Mouse (Mus musculus): ENCODE measurements at regions not wholly inside any gene's neighbourhood (a gene's known extent, or its start where the extent isn't known, plus 50 kb on each side); places are given as distances from the start of the nearest gene placed in this dataset.

DNA sequence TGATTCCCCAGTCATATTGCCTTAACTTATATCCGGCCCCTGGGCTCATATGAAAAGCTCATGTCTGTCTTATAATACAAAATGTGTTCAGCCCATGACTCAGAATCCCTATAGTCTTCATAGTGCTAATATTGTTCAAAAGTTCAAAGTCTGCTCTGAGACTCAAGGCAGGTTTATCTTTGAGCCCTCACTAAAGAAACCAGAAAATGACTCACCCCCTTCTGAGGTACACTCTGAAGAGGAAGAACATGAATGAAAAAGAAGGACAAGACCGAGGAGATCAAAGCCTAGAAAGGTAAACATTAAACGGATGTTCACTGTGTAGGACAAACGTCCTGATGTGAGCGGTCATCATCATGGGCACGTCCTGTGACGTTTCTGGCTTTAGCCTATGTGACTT lies 145.1 kb upstream of the Id4 start:
- DNase-seq: no peak

DNA sequence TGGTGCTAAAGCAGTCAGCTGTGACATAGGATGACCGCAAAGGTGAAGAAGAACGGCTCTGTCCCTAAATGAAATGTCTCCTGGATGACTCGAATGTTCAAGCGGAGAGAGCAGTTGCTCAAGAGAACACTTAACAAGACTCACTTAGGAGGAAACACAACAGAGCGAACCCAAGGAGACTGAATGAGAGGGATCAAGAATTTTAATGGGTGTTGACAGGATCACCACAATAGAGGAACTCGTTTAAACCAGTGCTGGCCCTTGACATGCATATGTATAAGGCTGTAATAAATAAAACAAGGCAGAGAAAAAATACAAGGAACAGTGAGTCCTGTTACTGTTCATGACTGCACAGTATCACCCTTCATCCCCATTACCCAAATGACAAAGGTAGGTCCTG lies 134.4 kb upstream of the Id4 start:
- no peak for DNase-seq

- DNase-seq: peak; percentile 3
Observed at GRCm38 (mm10) chr13:48130724-48131123, 130.3 kb upstream of the Id4 start.

GRCm38 (mm10) chr13:48131681-48132080 lies 129.3 kb upstream of the Id4 start:
- no peak for DNase-seq

GRCm38 (mm10) chr13:48145976-48146375 lies 115.1 kb upstream of the Id4 start:
- no peak for DNase-seq

DNA sequence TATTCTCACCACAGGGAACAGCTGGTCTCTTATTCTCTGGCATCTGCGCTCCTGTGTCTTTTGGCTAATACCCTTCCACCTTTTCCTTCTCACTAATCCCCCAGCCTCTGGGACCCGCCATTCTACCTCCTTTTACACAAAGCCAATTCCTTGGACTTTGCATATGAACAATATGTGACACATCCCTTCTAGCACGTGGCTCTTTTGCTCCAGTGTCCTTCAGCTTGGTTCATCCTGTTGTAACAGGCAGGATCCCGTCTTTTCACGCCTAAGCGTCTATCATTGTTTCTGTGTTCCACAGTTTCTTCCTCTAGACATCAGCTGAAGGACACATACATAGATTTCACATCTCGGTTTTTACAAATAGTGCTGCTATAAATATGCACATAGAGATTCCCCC lies 114.0 kb upstream of the Id4 start:
- no peak for DNase-seq

DNA sequence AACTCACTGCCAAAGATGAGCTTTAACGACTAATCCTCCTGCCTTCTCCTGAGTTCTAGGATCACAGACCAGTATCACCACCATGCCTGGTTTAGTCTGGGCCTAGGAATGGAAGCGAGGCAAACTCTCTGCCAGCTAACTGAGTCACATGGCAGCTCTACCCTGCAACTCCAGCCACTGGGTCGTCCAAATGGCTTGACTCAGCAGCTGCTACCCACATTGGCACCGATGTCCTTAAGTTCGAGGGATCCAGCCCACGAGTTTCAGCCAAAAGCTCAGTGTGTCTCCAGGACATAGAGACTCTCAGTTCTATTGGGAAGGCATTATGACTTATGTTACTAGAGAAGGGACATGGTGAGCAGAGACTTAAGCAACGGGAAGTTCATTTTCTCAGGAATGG lies 107.8 kb upstream of the Id4 start:
- DNase-seq: no peak

DNA sequence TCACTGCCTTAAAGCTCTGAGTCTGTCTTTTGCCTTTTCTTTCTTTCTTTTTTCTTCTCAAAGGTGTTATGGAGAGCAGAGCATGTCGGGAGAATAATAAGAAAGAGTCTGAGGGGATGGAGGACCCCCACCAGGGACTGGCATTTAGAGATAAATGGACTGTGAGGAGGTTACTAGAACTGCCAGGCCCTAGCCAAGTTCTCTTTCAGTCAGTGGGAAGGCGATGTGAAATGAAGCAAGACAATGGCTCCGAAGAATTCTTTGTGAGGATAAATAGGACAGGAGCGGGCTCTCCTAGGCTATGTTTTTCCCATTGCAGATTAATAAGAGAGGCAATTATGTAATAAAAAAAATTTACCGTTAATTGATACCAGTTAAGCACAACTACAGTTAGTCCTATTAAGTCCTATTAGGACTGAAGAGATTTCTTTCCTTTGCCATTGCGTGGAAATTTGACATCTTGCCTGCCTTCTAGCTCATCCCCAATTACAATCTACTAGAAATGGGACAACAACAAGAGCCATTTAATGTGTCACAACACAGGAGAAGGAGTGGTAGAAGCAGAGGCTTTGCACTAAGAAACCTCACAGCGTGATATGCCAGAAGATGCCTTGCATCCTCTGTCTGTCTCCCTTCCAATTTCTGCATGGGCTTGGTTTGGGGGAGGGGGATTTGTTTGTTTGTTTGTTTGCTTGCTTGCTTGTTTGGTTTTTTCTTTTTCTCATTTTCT lies 107.2 kb upstream of the Id4 start:
- DNase-seq: no peak

DNA sequence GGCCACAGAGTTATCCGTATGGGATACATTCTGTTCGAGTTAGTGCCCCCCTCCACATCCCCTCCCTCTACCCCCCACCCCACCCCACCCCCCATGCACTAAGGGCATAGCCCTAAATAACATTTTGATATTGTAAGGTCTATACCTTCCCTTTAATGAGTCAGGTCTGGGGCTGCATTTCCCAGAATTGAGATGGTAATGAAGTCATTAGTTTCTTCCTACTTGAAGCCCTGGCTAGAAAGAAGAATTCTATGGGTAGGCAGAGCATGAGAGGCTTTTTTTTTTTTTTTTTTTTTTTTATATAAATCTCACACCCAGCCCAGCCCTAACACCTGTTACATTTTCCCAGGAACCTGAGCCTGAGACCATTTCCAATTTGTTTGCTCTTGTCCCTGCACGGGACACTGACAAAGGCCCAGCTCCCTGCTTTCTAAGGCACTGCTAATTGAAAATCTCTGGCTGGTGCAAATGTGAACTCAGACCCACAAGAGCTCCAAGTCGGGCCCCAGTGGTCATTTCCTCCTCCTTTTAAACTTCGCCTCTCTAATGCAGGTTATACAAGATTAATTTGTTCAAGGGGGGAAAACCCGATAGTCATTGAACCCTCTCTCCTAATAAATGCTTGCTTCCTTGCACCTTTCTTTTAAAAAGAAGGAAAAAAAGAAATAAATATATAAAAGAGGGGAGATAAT lies 106.5 kb upstream of the Id4 start:
- DNase-seq: no peak

DNA sequence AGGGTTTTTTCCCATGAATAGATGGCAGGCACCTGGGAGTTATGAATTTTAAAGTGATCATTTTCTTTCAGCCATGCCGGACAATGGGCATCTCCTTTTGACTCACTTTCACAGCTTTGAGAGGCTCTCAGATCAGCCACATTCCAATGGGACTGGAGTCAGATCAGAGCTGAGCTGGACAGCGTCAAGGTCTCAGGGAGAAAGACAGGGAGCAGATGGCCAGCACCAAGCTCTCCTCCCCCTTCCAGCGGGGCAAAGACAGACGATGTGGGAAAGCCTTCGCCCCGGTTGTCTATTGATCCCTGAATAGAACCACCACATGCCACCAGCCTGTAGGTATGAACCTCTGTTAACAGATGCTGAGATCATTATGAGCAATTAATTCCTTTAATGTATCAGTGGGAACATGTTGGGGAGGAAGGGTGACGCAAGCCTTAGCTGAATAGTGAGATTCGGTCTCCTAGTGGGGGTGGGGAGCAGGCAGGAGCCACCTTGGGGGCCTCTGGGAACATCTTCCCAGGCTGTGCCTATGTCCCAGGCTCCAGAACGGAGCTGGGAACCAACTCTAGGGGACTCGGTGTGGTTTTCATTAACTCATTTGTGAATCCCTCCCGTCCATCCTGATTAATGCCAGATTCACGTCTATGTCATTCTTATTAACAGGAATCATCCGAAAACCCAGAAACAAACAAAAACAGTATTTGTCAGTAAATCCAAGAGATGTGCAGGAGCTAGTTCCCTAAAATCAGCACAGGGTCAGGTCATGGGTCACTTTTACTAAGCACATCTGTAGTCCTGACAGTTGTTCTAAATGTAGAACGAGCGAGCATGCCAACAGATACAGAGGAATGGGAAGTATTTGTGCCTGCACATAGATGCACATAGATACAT lies 101.8 kb upstream of the Id4 start:
- no peak for DNase-seq

GRCm38 (mm10) chr13:48160161-48160560 lies 100.9 kb upstream of the Id4 start:
- DNase-seq: no peak

DNA sequence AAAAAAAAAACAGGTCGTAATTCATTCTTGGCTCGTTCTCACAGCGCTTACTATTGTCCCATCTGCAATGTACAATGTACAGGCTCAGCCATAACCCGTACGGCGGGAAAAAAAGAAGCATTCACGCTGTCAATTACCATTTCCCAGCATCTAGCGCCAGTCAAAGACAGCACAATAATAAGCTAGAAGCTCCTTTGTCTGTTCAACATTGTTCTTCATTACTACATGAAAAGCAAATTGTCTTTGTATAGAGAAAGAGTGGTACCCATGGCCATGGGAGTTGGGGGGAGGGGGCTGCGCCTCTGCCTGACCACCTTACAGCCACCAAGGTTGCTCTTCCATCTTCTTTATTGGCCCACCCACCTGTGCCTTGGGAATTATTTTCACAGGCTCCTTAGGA lies 99.7 kb upstream of the Id4 start:
- no peak for DNase-seq

GRCm38 (mm10) chr13:48164586-48164985 lies 96.4 kb upstream of the Id4 start:
- no peak for DNase-seq

GRCm38 (mm10) chr13:48165838-48166237 lies 95.2 kb upstream of the Id4 start:
- no peak for DNase-seq

GRCm38 (mm10) chr13:48167976-48168375 lies 93.1 kb upstream of the Id4 start:
- DNase-seq: no peak

DNA sequence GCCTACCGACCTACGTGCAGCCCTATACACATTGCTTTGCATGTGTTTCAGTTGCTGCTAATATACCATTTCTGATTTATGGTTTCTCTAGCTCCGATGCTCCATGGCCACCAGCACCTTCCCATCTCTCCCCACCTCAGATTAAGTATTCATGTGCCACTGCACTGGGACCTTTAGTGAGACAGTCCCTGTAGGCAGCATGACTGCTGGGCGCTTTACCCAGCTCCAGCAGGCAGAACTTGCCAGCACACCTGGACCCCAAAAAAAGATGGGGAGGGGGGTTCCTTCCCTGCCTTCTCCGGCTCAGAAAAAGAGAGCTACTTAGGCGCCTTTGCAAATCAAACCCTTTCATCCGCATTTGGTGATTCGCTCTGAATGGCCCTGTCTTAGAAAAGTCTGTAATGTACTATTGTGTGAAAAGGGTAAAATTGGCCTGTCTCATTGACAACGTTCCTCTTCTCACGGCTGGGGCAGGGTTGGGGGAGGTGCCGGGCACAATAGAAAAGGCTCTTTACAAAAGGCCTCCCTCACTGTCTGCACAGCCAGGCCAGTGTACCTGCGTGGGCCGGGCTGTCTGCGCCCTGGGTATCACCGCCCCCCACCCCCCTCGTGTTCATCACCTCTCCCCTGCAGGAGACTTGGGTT lies 89.6 kb upstream of the Id4 start:
- DNase-seq: no peak

DNA sequence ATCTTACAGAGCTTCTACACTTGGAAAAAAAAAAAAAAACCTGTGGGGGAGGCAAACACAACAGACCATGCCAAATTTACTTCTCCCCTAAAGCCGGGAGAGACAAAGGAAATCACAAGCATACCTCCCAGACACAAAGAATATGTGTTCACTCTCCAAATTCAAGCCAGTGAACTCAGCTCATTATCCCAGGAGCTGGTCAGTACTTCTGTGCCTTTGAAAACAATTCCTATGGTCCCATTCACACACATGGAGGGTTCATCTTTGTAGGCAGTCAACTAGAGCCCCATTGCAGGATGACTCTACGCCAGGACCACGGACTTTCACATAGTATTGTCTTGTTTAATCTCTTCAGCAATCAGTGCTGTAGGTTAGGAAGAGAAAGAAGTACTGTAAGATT lies 89.0 kb upstream of the Id4 start:
- DNase-seq: no peak

- no peak for DNase-seq
Observed at GRCm38 (mm10) chr13:48192476-48192875, 68.6 kb upstream of the Id4 start.

DNA sequence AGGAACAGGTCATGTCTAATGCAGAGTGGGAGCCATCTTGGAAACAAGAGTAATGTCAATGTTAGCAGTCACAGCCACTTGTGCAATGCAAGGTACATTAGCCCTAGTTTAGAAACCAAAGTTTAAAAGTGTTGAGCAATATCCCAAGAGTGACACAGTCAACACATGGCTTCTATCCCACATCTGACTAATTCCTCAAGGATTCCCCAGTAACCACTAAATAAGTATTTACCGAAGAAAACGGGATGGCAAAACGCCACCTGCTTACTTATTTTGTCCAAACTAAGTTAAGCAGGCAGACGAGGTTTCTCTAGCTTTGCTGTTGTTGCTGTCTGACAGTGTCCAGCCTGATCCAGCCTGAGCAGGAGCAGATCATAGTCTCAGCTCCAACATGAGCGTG lies 67.1 kb upstream of the Id4 start:
- DNase-seq: no peak

- DNase-seq: no peak
Observed at GRCm38 (mm10) chr13:48207824-48208223, 53.2 kb upstream of the Id4 start.

All from cerebellum, adult 11 months (tissue).